Mouse (Mus musculus): ENCODE measurements around the gene Mef2a.

DNA sequence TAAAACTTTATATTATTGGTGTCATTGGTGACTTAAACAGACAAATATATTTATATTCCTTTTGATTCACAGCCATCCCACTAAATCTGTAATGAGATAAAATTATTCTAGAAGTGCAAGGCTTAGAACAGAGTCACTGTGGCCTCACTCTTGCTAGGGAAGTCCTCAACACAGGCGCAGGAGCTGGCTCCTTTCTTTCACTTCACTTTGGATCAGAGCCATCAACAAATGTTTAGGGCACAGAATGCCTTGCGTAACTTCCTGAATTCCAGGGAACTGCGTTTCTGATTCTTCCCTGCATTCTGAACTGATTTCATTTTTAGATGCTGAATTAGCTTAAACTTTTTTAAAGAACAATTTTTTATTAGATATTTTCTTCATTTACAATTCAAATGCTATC lies 130.7 kb downstream of the Mef2a start:
- TF ChIP-seq CTCF (IDR thresholded peaks at IDR 0.05; ENCODE audit: borderline replicate concordance, insufficient read depth, low read length) (no peak), POLR2A (IDR thresholded peaks at IDR 0.05; ENCODE audit: low read depth, low read length) (no peak)

Measured in embryonic fibroblast, embryonic 13.5 days (primary cell).